In the genomic region with DNA sequence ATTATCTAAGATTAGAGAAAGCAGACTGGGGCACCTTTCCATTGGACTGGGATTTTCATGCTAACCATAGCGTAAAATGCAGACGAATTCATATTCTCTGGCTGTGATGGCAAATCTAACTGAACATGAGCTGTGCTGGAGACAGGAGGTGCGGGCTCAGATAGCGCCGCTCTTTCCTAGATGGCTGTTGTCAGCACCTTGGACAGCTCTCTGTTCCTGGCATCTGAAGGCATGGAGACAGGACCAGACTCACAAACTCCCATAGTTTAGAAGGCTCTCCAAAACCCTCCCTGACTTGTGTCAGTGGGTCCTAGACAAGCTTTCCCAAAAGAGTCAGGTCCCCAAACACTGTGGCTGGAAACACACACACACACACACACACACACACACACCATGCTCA, we compare ENCODE assay signal across 8 mouse cellular contexts. TPM values are rescaled to one million over a fixed set of nuclear protein-coding genes. Genes with fewer than 3 reads are reported as not detected.
DNase-seq lines count a peak whose midpoint lies in the region.

No protein-coding gene starts in this region.

- intact Hi-C loops in left cerebral cortex, postnatal 4 days (cut with DNase I) = no loop called here
- intact Hi-C loops in left cerebral cortex, postnatal 36 days (cut with DNase I) = no loop called here

- peak; percentile 11 to 27 for DNase-seq in cerebellum, postnatal 10 days
- DNase-seq in cerebellum, adult 11-12 months = no peak
- peak; percentile 40 for DNase-seq in left cerebral cortex, postnatal 4 days
- no peak for DNase-seq in left cerebral cortex, postnatal 36 days (ENCODE audit: low spot score in 2 of 2)
- peak; percentile 86 for DNase-seq in embryo, embryonic 10.5 days (ENCODE audit: low spot score)
- DNase-seq in lung, postnatal 4 days = peak; percentile 24 to 39
- DNase-seq in T-cell, adult 2 months (ENCODE audit: low spot score) = no peak
- no peak for DNase-seq in thymus, postnatal 36 days

RNA-seq across cellular contexts. Expression of gene Tmem132c, which starts 49.7 kb away (rescaled TPM):
- 10 to 100 TPM; 10.4 to 11.6 TPM for total RNA-seq in left cerebral cortex, postnatal 4 days (2021)
- total RNA-seq in left cerebral cortex, postnatal 36 days (2021) = 1 to 10 TPM; 6.0 to 6.8 TPM

Comparison
In these comparisons a context has a peak if more than half of its experiments do, and no peak if none do; other contexts are left out.
1. DNase-seq: peak in cerebellum, postnatal 10 days (2 of 2), left cerebral cortex, postnatal 4 days (single experiment), embryo, embryonic 10.5 days (single experiment) and lung, postnatal 4 days (2 of 2); none in cerebellum, adult 11-12 months (single experiment), left cerebral cortex, postnatal 36 days (0 of 2), T-cell, adult 2 months (single experiment) and thymus, postnatal 36 days (0 of 2).